Mouse (Mus musculus) lung, adult 18-20 months (tissue): ENCODE data around the gene Tmem89.
A peak's percentile ranks its signal among the peaks of the same experiment; 100 is the strongest.

Experiments
- DNase-seq, 2 experiments: peaks; one replicate each; pipeline ENCODE4 v3.0.0; 2022; ENCODE audit warnings: mixed read lengths in 2 of 2

Tmem89 gene

DNA sequence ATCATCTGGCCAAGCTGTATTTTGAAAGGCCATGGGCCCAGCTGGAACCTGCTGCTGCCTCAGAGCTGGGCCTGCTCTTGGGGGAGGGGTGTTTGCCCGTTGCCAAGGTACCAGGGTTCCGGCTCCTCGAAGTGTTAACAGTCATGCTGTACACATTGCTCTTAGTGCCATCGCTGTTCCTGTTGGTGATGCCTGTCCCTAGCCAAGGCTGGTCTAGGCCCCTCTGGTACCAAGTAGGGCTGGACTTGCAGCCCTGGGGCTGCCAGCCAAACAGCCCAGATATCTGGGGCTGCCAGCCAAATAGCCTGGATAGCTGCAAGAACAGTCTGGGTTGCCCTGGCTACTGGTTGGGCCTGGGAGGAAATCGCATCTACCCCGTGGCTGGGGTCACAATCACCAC lies at the start of gene Tmem89:
TSS of gene Tmem89 (plus strand) at position 129 of the 400 bp plus-strand sequence.
- DNase-seq: peak in 1 of 2 experiments; percentile 5

DNA sequence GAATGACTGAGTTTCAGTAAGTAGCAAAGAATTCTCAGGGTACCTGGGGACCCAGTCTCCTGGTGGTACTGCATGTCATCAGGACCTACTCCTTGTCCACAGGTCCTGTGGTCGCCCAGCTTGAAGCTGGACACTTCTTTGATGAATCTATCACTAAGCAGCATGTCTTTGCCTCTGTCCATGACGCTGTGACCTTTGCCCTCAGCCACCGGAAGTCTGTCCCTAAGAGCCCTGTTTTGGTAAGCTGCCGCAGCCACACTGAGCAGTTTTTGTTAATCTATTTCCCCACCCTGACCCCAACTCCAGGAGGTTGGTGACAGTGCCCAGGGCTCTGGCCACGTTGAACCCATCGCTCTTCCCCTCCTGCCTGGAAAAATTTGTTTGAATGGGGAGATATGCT lies 2.1 kb upstream of the Tmem89 start:
- DNase-seq: no peak

DNA sequence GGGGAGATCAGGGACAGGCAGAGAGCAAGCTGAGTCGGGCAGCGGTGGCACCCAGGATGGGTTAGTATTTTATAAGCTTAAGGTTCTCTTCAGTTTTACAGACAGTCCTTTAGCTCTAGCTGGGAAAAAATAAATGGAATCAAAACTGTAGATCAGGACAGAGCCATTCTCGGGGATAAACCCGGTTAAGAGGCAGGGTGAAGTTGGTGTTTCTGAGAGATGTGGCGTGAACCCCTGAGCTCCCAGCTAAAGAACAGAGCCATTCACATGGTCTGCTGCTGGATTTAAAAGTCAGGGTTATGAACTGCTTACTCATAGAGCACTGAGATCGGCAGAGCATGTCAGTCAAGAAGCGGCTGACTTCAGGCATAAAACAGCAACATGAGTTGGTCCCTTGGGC lies 1.3 kb upstream of the Tmem89 start:
- DNase-seq: no peak

DNA sequence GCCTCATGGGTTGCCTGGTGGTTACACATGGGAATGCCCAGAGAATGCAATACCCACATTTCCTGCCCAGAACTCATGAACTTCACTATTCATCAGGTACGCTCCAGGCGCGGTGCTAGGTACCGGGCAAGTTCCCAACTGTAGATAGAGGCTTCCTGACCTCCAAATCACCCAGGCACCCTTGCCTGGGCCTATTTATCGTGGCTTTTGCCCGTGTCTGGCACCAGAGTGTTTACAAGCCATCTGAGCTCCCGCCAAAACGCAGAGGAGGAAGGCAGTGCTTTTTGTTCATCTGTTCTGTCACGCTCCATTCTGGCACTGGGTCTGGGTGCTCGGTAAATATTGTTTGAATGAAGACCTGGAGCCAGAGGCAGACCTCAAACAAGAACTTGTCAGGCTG lies 798 bp upstream of the Tmem89 start:
- no peak for DNase-seq

DNA sequence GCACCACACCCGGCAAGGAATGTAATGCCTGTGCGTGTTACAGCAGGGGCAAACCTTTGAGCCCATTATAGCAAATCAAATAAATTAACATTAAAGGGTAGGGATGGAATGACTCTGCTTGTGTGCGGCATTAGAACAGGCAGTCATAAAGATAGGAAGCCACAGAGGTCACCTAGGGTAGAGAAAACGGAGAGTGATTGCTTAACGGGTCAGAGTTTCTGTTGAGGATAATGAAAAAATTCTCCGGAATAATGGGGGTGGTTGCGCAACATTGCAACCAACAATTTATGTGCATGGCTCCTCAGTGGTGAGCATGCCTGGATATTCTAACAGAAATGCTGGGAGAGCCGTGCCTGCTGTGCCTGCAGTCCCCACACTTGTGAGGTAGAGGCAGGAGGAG lies 11.5 kb downstream of the Tmem89 start:
- no peak for DNase-seq

DNA sequence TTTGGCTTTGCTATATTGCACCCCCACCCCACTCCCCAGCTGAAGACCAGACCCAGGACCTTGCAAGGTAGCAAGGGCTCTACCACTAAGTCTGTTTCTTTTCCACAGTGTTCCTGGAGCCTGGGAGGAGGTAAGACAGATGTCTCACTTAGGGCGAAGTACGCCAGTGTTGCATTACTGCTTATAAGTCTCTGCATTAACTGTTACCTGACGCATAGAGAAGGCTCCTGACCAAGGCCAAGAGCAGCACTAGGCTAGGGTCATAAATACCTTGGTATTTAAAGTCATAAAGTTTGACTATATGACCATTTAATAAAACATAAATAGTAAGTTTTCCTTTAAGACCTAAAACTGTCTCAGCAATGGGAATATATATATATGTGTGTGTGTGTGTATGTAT lies 14.0 kb downstream of the Tmem89 start:
- DNase-seq: no peak

DNA sequence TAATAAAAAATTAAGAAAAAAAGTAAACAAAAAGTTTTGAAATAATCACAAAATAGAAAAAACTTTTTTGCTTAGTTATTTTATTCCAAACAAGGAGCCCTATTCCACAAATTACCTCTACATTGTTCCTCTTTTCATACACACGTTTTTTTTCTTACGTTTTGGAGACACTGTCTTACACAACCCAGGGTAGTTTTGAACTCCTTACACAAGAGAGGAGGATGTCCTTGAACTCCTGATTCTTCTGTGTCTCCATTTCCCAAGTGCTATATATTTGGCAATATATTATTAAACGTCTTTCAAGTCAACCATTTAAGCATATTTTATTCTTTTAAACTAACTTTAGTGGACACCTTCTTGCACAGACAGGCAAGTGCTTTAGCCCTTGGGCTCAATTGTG lies 21.6 kb downstream of the Tmem89 start:
- no peak for DNase-seq

DNA sequence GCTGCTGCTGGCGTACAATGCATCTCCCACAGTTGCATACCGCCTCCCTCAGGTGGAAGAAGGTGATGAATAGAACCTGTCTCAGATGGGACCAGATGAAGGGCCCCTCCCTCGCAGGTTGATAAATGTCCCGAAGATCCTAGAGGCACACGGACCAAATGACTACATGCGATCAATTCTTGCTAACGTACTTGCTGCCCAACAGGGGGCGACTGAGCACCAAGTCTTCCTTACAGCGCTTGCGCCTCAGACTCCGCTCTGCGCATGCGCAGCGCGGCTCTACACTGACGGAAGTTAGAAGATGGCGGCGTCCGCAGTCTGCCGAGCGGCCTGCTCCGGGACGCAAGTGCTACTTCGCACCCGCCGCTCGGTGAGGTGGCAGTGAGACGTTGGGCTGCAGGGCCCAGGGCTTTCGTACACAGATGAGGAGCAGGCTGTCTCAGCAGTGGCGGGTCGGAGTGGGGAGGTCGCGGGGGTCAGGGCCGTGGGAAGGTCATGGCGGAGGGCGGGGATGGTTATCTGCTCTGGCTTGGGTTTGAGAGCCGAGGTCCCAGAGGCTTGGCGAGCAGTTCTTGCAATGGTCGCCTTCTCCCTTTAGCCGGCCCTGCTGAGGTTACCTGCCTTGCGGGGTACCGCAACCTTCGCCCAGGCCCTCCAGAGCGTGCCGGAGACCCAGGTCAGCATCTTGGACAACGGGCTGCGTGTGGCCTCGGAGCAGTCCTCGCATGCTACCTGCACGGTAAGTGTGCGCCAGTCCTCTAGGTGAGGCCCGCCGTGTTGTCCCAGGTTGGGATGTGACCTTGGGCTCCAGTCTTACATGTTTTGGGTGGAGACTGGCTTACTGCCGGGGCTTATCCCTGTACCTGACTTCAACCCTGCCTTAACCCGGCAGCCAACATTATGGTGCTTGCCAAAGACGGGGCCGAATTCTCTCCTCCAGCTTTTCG lies 22.3 kb downstream of the Tmem89 start, which contains the start of gene Uqcrc1:
TSS of gene Uqcrc1 (plus strand) at position 216 of the 947 bp plus-strand sequence.
- peak; percentile 94 to 95 for DNase-seq

DNA sequence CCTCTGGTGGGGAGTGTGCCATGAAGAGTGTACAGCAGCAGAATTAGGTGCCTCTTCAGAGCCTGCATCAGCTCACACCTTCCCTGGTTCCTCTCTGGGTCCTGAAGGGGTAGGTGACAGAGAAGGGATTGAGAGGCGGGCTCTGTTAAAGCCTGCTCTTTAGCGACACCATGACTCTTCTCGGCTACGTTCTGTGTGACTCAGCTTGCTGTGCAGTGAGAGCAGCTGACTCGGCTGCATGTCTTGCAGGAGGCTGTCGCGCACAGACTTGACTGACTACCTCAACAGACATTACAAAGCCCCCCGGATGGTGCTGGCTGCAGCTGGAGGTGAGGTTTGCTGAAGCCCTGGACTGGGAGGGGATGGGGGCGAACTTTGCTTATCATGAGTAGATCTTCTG lies 30.7 kb downstream of the Tmem89 start:
- no peak for DNase-seq

DNA sequence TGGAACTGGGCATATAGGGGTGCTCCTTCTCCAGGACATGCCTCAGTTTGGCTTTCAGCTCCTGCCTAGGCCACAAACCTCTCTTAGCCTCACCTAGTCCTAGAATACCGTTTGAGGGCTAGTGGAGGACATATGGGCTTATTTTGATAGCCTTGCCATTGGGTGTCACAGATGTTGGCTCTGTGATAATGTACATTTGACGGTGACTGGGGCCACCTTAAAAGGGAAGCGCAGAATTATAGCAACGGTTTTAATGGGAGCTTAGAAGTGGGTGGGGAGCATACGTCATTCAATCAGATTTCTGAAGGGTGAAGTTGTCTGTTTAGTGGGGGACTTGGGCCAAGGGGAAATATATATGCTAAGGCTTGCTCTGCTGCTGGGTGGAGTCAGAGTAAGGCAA lies 31.2 kb downstream of the Tmem89 start:
- DNase-seq: no peak

DNA sequence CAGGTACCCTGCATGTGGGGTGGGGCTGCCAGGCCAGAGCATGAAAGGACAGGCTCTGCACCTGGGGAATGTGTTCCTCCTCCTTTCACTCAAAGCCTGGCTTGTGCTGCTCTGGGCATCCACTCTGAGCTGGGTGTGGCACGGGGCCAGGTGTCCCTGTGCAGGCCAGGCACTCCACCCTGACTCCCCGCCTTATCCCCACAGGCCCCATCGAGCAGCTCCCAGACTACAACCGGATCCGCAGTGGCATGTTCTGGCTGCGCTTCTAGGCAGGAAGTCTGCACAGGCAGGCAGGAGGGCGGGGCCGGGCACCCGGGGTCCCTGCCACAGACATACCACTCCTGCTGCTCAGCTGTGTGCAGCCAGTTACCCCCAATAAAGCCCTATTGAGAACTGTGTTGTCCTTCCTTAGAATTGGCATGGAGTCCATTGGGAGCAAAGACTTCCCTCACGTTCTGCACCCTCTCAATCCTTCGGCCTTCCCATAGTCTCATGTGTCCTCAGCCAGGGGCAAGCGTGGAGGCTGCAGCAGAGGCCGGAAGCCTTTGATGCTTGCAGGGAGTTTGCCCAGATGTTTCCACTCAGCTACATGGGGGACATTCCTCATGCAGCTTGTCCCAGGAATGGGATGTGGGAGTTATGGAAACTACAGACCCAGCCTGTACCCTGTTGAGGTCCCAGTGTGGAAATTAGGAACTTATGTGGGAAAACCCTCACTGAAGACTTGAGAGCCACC lies 35.0 kb downstream of the Tmem89 start:
- peak in 1 of 2 experiments; percentile 15 for DNase-seq

DNA sequence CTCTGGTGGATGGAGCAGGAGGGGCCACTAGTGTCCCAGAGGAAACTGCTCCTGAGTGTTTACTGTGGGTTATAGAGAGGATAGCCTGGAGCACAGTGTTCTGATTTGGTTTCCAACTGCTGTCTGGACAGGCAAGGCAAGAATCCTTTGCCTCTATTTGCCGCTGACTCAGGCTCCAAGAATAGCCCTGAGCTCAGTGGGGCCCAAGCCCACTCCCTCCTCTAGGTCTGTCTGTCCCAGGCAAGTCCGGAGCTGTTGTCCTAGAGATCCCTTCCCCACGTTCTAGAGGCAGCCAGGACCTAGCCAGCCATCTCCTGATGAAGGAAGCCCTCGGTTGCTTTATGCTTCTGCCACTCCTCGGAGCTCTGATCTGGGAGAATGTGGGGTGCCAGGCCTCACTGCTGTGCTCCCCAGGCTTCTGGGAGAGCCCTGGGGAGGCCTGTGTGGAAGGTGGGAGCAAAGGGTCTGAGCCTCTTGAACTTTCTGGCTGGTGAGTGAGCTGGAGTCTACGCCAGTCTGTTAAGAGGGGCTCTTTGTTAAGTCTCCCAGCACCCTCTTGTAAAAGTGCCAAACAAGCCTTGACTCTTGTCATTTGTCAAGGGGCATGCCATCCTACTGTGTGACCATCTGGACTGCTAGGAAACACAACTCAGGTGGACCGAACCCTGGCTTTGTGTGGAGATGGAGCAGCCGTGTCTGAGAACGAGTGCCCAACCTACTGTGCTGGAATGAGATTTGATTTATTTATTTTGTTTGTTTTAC lies 35.7 kb downstream of the Tmem89 start:
- no peak for DNase-seq

DNA sequence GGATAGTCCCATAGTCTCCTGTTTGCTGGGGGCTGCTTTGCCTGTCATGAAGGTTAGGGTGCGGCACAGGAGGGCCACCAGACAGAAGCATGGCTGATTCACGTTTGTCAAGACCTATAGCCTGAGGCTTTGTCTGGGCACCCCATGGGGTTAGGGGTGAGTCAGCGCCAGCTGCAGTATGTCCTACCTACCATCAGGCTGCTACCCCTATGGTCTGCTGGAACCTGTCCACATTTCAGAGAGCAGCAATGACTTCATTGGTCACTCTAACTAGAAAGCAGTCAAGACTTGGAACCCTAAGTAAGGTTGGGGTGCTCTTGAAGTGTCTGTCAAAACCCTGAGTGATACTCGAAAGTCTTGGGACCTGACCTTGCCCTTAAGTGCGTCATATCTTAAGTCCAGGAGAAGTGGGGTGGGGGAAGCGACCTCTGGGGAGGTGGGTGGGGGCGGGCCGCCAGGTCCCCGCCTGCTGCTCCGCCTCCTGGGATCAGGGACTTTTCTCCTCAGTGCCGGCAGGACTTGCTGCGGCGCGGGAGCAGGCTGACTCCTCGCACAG lies 38.7 kb downstream of the Tmem89 start, which contains the start of gene Col7a1:
TSS of gene Col7a1 (plus strand) at position 506 of the 556 bp plus-strand sequence.
- DNase-seq: peak; percentile 14 to 34

DNA sequence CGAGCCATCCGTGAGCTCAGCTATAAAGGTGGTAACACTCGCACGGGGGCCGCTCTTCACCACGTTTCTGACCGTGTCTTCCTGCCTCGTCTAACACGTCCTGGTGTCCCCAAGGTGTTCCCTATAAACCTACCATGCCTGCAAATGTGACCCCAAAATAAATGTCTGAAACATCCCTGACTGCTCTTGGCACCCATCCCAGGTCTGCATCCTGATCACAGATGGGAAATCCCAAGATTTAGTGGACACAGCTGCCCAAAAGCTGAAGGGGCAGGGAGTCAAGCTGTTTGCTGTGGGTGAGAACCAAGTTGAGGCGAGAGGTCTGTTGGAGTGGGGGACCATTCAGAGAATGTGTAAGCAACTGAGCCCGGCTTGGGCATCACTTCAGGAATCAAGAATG lies 40.8 kb downstream of the Tmem89 start:
- DNase-seq: no peak

DNA sequence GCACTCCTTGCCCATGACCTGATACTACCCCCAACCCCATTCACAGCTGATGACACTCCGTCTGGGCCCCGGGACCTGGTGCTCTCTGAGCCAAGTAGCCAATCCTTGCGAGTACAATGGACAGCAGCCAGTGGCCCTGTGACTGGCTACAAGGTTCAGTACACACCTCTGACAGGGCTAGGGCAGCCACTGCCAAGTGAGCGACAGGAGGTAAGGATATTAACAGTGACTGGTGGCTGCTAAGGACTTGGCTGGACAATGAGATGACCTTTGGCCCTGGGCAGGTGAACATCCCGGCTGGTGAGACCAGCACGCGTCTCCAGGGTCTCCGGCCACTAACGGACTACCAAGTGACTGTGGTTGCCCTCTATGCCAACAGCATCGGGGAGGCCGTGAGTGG lies 41.4 kb downstream of the Tmem89 start:
- DNase-seq: no peak

DNA sequence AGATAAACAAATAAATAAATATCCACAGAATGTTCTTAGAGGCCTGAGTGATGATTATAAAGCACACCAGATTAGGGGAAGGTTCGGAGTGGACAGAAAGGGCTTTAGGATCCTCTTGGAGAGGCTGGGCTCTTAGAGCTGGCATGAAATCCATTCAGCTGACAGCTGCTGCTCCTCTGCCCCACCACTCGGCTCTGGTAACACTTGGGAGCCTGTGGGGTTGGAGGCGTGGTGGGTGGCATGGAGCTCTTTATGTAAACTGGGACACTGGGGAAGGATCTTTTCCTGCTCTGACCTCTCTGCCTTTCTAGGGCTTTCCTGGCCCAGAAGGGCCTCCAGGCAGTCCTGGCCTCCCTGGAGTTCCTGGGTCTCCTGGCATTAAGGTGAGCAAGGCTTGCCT lies 49.2 kb downstream of the Tmem89 start:
- no peak for DNase-seq

DNA sequence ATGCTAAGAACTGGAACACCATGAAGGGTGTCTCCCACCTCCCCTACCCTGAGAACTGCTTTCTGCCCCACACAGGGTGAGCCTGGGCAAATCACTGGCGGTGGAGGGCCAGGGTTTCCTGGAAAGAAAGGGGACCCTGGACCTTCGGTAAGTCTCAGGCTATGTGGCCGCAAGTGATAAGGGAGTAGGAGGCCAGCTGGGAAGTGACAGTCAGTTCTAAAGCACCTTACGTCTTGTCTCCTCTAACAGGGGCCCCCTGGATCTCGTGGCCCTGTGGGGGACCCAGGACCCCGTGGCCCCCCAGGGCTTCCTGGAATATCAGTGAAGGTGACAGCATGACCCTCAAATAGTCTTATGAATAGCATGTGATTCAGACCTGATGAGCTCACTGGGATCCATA lies 49.9 kb downstream of the Tmem89 start:
- no peak for DNase-seq
